Mouse (Mus musculus) myocyte (in vitro differentiated cells): ENCODE measurements at regions not wholly inside any gene's neighbourhood (a gene's known extent, or its start where the extent isn't known, plus 50 kb on each side); places are given as distances from the start of the nearest gene placed in this dataset.
A peak's percentile ranks its signal among the peaks of the same experiment; 100 is the strongest.

ENCODE experiments used
- H3K27me3 ChIP-seq: one replicate; pipeline ENCODE4 v1.6.1; 2011; ENCODE audit not compliant: control insufficient read depth, insufficient read depth, insufficient read length
- H3K36me3 ChIP-seq: one replicate; pipeline ENCODE4 v1.6.1; 2011; ENCODE audit not compliant: control insufficient read depth, insufficient read depth
- H3K4me2 ChIP-seq: one replicate; pipeline ENCODE4 v1.6.1; 2011; ENCODE audit warnings: low read depth, control low read depth
- H3K4me3 ChIP-seq: one replicate; pipeline ENCODE4 v1.5.1; 2011; ENCODE audit warnings: mild to moderate bottlenecking, control low read depth, moderate library complexity
- H3K79me2 ChIP-seq: one replicate; pipeline ENCODE4 v1.6.1; 2011; ENCODE audit not compliant: control insufficient read depth, insufficient read depth
- H3ac ChIP-seq: one replicate; pipeline ENCODE4 v1.6.1; 2011; ENCODE audit not compliant: control insufficient read depth, insufficient read length
- CEBPB ChIP-seq: IDR thresholded peaks from 2 replicates; pipeline ENCODE4 v1.6.1; 2011; ENCODE audit warnings: mild to moderate bottlenecking, moderate library complexity; ENCODE audit not compliant: poor library complexity, insufficient read depth, severe bottlenecking
- E2F4 ChIP-seq: IDR thresholded peaks from one replicate; pipeline ENCODE4 v1.6.1; 2011; ENCODE audit warnings: mild to moderate bottlenecking, control low read depth, moderate library complexity; ENCODE audit not compliant: insufficient read depth
- MAX ChIP-seq: IDR thresholded peaks from one replicate; pipeline ENCODE4 v1.6.1; 2011; ENCODE audit warnings: low read depth, mild to moderate bottlenecking, control low read depth
- MYOD1 ChIP-seq, 3 experiments: IDR thresholded peaks; one replicate each; pipeline ENCODE4 v1.6.1; 2011; ENCODE audit warnings: control low read depth in 2 of 3, low read depth in 2 of 3, mild to moderate bottlenecking in 2 of 3, moderate library complexity in 1 of 3; ENCODE audit not compliant: insufficient read length in 2 of 3, control insufficient read depth in 1 of 3
- MYOG ChIP-seq, 3 experiments: IDR thresholded peaks; one replicate each; pipeline ENCODE4 v1.6.1; 2011; ENCODE audit warnings: control low read depth in 2 of 3, low read depth in 2 of 3, mild to moderate bottlenecking in 2 of 3; ENCODE audit not compliant: insufficient read length in 2 of 3, control insufficient read depth in 1 of 3, insufficient read depth in 1 of 3
- POLR2A ChIP-seq: IDR thresholded peaks from one replicate; pipeline ENCODE4 v1.6.1; 2011; ENCODE audit warnings: low read depth, mild to moderate bottlenecking, control low read depth, moderate library complexity; ENCODE audit not compliant: insufficient read length
- POLR2AphosphoS2 ChIP-seq: IDR thresholded peaks from one replicate; pipeline ENCODE4 v1.6.1; 2011; ENCODE audit warnings: low read depth, control low read depth; ENCODE audit not compliant: insufficient read length
- REST ChIP-seq: IDR thresholded peaks from one replicate; pipeline ENCODE4 v1.6.1; 2011; ENCODE audit warnings: mild to moderate bottlenecking, control low read depth, moderate library complexity; ENCODE audit not compliant: insufficient read depth, insufficient read length
- SRF ChIP-seq: IDR thresholded peaks from one replicate; pipeline ENCODE4 v1.6.1; 2011; ENCODE audit warnings: low read depth; ENCODE audit not compliant: control insufficient read depth, insufficient read length
- TCF12 ChIP-seq: IDR thresholded peaks from one replicate; pipeline ENCODE4 v1.6.1; 2011; ENCODE audit warnings: mild to moderate bottlenecking, control low read depth; ENCODE audit not compliant: poor library complexity, insufficient read depth, severe bottlenecking
- TCF3 ChIP-seq: IDR thresholded peaks from one replicate; pipeline ENCODE4 v1.6.1; 2011; ENCODE audit warnings: low read depth, control low read depth; ENCODE audit not compliant: insufficient read length
- USF1 ChIP-seq: IDR thresholded peaks from one replicate; pipeline ENCODE4 v1.6.1; 2011; ENCODE audit warnings: low read depth, mild to moderate bottlenecking, control low read depth, moderate library complexity

- Histone ChIP-seq H3K36me3 (no peaks in the 10 kb centered on the region), H3K4me3 (peak overlapping the region; percentile 49), H3K27me3 (no peaks in the 10 kb centered on the region), H3ac (no peak overlapping the region), H3K79me2 (peaks cover 5% of the 10 kb centered on the region), H3K4me2 (peak overlapping the region; percentile 96)
- TF ChIP-seq SRF: no peak
- TF ChIP-seq MYOD1 (IDR thresholded peaks at IDR 0.05; ENCODE audit: control insufficient read depth in 1 of 3, insufficient read length in 2 of 3, low read depth in 2 of 3): no peak
- TF ChIP-seq POLR2AphosphoS2: no peak
- TF ChIP-seq USF1: no peak
- no peak for TF ChIP-seq TCF12
- TF ChIP-seq MYOG (IDR thresholded peaks at IDR 0.05; ENCODE audit: control insufficient read depth in 1 of 3, insufficient read depth in 1 of 3, insufficient read length in 2 of 3, low read depth in 2 of 3): no peak
- TF ChIP-seq REST: no peak
- no peak for TF ChIP-seq MAX
- no peak for TF ChIP-seq POLR2A
- TF ChIP-seq CEBPB: no peak
- TF ChIP-seq E2F4: no peak
- TF ChIP-seq TCF3: no peak
Measured at GRCm38 (mm10) chr13:54301677-54302076, 69.5 kb upstream of the Cplx2 start.

- Histone ChIP-seq H3K79me2 (peaks cover 5% of the 10 kb centered on the region), H3K4me3 (peak overlapping the region; percentile 49), H3K36me3 (no peaks in the 10 kb centered on the region), H3ac (peak overlapping the region; percentile 73), H3K4me2 (peak overlapping the region; percentile 96), H3K27me3 (no peaks in the 10 kb centered on the region)
- TF ChIP-seq MYOD1 (IDR thresholded peaks at IDR 0.05; ENCODE audit: control insufficient read depth in 1 of 3, insufficient read length in 2 of 3, low read depth in 2 of 3) (no peak), POLR2A (peak; percentile 39)
Measured at GRCm38 (mm10) chr13:54302351-54303070, 68.6 kb upstream of the Cplx2 start.

GRCm38 (mm10) chr13:54303071-54303924 lies 67.9 kb upstream of the Cplx2 start:
- Histone ChIP-seq H3ac (peak overlapping the region; percentile 73), H3K36me3 (no peaks in the 10 kb centered on the region), H3K4me2 (peak overlapping the region; percentile 96), H3K79me2 (peaks cover 5% of the 10 kb centered on the region), H3K27me3 (no peaks in the 10 kb centered on the region), H3K4me3 (peak overlapping the region; percentile 49)
- TF ChIP-seq MYOG (IDR thresholded peaks at IDR 0.05; ENCODE audit: control insufficient read depth in 1 of 3, insufficient read depth in 1 of 3, insufficient read length in 2 of 3, low read depth in 2 of 3) (peak in 1 of 3 experiments; percentile 42), MAX (no peak), POLR2A (peak; percentile 47), POLR2AphosphoS2 (no peak), USF1 (peak; percentile 97), TCF12 (no peak)

GRCm38 (mm10) chr13:54304251-54304650 lies 66.9 kb upstream of the Cplx2 start:
- peak overlapping the region; percentile 49 for H3K4me3 ChIP-seq
- no peak for TF ChIP-seq REST
- no peak for TF ChIP-seq POLR2AphosphoS2
- no peak for TF ChIP-seq MYOD1 (IDR thresholded peaks at IDR 0.05; ENCODE audit: control insufficient read depth in 1 of 3, insufficient read length in 2 of 3, low read depth in 2 of 3)
- no peak for TF ChIP-seq TCF12
- no peak for TF ChIP-seq USF1
- no peak for TF ChIP-seq TCF3
- TF ChIP-seq SRF: no peak
- TF ChIP-seq E2F4: no peak
- TF ChIP-seq MAX: no peak
- TF ChIP-seq MYOG (IDR thresholded peaks at IDR 0.05; ENCODE audit: control insufficient read depth in 1 of 3, insufficient read depth in 1 of 3, insufficient read length in 2 of 3, low read depth in 2 of 3): no peak

GRCm38 (mm10) chr13:54308591-54308990 lies 62.6 kb upstream of the Cplx2 start:
- H3K4me3 ChIP-seq: no peak overlapping the region
- no peaks in the 10 kb centered on the region for H3K27me3 ChIP-seq
- H3K4me2 ChIP-seq: peak overlapping the region; percentile 47
- H3K36me3 ChIP-seq: no peaks in the 10 kb centered on the region
- no peak for TF ChIP-seq CEBPB
- TF ChIP-seq POLR2A: no peak
- TF ChIP-seq USF1: no peak
- TF ChIP-seq E2F4: no peak
- TF ChIP-seq POLR2AphosphoS2: no peak
- TF ChIP-seq MAX: no peak
- TF ChIP-seq TCF3: no peak
- no peak for TF ChIP-seq REST
- no peak for TF ChIP-seq SRF
- TF ChIP-seq TCF12: no peak
- no peak for TF ChIP-seq MYOG (IDR thresholded peaks at IDR 0.05; ENCODE audit: control insufficient read depth in 1 of 3, insufficient read depth in 1 of 3, insufficient read length in 2 of 3, low read depth in 2 of 3)
- TF ChIP-seq MYOD1 (IDR thresholded peaks at IDR 0.05; ENCODE audit: control insufficient read depth in 1 of 3, insufficient read length in 2 of 3, low read depth in 2 of 3): no peak
- H3ac ChIP-seq: no peak overlapping the region
- H3K79me2 ChIP-seq: peaks cover 5% of the 10 kb centered on the region

More at GRCm38 (mm10) chr13:54304251-54304650, 66.9 kb upstream of the Cplx2 start:
- Histone ChIP-seq H3K27me3 (no peaks in the 10 kb centered on the region), H3K79me2 (peaks cover 5% of the 10 kb centered on the region), H3K36me3 (no peaks in the 10 kb centered on the region), H3ac (no peak overlapping the region), H3K4me2 (peak overlapping the region; percentile 96)
